Mouse (Mus musculus) ES-E14 (cell line): ENCODE measurements around the gene Cabp4.

Source experiments
- HCFC1 ChIP-seq: IDR thresholded peaks from 2 replicates; pipeline ENCODE4 v1.6.1; 2012; ENCODE audit warnings: low read length, inconsistent platforms, borderline replicate concordance; ENCODE audit not compliant: insufficient read depth
- ZNF384 ChIP-seq: IDR thresholded peaks from 2 replicates; pipeline ENCODE4 v1.6.1; 2012; ENCODE audit warnings: low read depth, low read length, inconsistent platforms

DNA sequence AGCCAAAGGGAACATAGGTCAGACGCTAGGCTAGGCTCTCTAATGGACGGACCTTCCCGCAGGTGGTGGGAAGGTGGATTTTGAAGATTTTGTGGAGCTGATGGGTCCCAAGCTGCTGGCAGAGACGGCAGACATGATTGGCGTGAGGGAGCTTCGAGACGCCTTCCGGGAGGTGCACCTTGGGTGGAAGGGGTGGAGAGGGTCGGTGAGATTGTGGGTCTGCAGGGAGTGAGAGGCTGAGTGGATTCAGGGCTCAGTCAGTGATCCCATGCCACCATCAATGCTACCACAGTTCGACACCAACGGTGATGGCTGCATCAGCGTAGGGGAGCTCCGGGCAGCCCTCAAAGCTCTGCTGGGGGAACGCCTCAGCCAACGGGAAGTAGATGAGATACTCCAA is 57.7 kb downstream of the Cabp4 start:
- TF ChIP-seq HCFC1 = no peak
- TF ChIP-seq ZNF384 = no peak
